Mouse (Mus musculus) common myeloid progenitor, adult 5-6 weeks (primary cell): ENCODE measurements around the gene C330021F23Rik. TPM values are rescaled to one million over a fixed set of nuclear protein-coding genes. Genes with fewer than 3 reads are reported as not detected.
"Not testable (repeated sequence)": the region's sequence is repeated elsewhere in the genome, so short reads cannot be mapped to it uniquely, and the experiment has no call there.

ENCODE experiments used
- ATAC-seq: replicated peaks from 2 replicates; pipeline ENCODE4 v1.8.0; 2016; ENCODE audit warnings: low read depth, mild to moderate bottlenecking, moderate TSS enrichment, inconsistent platforms; ENCODE audit not compliant: poor library complexity, severe bottlenecking
- total RNA-seq: library from RNA; stranded (forward); fragments of 200-1000, 187-1606 nt; gene quantifications from 2 replicates; pipeline ENCODE4 v1.2.3, GENCODE M21; 2017

C330021F23Rik gene
- 0.44 and 0.96 TPM in 2 replicates for total RNA-seq

GRCm38 (mm10) chr8:3567641-3568371, at the start of gene C330021F23Rik:
C330021F23Rik (plus strand) TSS chr8:3567990.
- ATAC-seq = no peak

DNA sequence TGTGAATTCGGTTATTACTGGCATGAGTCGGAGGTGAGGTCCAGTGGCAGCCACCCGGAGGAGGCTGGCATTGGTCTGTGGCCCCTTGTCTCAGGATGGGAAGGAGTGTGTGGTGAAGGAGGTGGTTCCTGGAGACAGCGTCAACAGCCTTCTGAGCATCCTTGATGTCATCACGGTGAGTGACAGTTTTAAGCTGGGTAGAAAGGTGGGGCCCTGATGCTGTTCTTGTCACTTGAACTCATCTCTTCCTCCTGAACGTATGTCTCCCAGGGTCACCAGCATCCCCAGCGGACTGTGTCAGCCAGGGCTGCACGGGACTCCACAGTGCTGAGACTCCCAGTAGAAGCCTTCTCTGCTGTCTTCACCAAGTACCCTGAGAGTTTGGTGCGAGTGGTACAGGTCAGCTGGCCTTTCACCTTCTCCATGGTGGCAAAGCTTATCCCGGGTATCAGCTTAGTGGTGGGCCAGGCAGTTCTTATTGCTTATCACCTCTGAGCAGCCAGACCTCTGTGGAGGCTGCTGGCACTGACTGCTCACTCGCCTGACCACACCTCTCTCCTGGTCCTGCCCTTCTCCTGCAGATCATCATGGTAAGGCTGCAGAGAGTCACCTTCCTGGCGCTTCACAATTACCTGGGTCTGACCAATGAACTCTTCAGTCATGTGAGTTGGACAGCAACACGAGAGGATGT, 45.6 kb upstream of the C330021F23Rik start:
- peak; percentile 88 for ATAC-seq

GRCm38 (mm10) chr8:3530816-3531215, 37.0 kb upstream of the C330021F23Rik start:
- ATAC-seq = peak; percentile 52; the same call in 1 of the 2 replicates

GRCm38 (mm10) chr8:3531936-3532335, 35.9 kb upstream of the C330021F23Rik start:
- no peak for ATAC-seq

GRCm38 (mm10) chr8:3536053-3536841, 31.5 kb upstream of the C330021F23Rik start:
- ATAC-seq = peak; percentile 80

GRCm38 (mm10) chr8:3536940-3537339, 30.9 kb upstream of the C330021F23Rik start:
- no peak for ATAC-seq

GRCm38 (mm10) chr8:3537666-3538065, 30.1 kb upstream of the C330021F23Rik start:
- ATAC-seq = no peak

DNA sequence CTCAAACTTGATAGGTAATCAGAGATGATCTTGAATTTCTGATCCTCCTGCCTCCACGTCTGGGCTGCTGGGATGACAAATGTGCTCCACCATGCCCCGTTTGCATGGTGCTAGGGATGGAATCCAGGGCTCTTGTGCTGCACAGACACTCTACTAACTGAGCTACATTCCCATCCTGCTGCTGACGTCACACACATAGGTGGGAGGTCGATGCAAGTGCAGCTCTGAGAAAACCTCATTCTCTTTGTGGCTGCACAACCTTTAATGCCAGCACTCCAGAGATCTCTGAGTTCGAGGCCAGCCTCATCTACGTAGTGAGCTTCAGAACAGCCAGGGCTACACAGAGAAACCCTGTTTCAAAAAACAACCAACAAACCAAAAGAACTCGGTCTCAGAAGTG, 28.6 kb upstream of the C330021F23Rik start:
- no peak for ATAC-seq

DNA sequence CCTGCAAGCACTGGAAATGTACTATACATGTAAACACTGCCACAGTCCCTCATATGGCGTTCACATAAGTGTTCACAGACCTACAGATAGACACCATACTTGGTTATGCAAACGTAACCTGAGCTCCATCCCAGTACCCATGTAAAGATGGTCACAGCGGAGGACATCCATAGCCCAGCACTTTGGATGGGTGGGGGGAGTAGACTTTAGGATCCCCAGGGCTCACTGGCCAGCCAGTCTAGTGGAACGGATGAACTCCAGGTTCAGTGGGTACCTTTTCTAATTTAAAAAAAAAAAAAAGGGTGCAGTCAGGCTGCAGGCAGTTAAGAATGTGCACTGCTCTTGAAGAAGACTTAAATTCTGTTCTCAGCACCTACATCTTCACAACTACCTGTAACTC, 27.7 kb upstream of the C330021F23Rik start:
- no peak for ATAC-seq

DNA sequence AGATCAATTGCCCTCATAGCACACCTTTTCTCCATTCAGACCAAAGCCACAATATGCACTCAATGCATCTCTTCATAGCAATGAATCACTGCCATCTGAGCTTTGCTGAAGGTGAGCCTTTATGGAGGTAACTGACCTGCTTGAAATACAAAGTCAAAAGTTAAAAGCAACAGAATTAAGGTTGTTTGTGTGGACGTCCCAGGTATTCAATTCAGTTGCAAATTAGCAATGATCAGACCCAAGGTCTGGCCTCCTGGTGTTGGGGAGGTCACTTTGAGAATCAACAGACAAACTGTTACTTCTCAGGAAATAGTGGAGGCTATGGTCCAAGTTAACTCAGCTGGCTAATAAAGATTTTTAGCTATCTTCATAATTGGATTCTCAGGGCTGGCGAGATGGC, 21.3 kb upstream of the C330021F23Rik start:
- ATAC-seq = no peak

DNA sequence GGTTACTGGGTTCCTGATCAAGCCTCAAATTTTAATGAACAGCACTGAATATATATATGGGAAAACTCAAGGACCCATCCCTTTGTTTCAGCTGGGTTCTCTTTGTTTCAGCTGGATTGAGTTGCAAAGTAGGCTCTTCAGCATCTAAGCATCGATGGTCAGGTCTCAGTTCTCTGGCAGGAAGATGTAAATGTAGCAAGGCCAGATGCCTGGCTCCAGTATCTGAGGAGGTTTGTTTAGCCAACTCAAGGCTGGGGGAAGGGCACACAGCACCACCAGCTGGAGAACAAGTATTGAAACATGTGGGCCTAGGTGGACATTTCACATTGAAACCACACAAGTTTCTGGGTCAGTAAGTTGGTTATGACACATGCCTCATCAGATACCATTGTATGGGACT, 15.6 kb upstream of the C330021F23Rik start:
- ATAC-seq = no peak

DNA sequence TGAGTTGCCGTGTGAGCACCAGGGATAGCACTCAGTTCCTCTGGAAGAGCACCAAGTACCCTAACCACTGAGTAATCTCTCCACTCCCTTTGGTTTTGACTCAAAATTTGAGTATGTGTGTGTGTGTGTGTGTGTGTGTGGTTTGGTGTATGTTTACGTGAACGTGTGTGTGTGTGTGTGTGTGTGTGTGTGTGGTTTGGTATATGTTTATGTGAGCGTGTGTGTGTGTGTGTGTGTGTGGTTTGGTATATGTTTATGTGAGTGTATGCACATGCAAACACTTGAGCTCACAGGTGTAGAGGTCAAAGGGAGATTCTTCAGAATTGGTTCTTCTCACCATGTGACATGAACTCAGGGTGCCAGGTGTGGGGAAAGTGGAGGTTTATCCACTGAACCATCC, 11.7 kb upstream of the C330021F23Rik start:
- ATAC-seq = no peak; the same call in 1 of the 2 replicates

- ATAC-seq = no peak
Observed at GRCm38 (mm10) chr8:3568378-3568777, 588 bp downstream of the C330021F23Rik start.

- ATAC-seq = no peak
Observed at GRCm38 (mm10) chr8:3569784-3570183, 2.0 kb downstream of the C330021F23Rik start.

DNA sequence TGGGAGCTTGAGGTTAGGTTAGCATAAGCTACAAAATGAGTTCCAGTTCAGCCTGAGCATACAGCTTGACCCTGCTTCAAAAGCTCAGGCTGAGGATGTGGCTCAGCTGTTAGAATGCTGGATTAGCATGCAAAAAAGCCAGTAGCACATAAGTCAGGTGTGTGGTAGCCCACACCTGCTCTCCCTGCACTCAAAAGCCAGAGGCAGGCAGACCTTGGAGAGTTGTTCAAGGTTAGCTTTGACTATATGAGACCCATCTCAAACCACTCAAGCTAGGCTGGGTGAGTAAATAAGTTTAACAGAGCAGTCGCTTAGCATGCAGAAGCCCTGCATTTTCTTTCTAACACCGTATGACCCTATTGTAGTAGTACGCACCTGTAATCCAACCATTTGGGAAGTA, 6.8 kb downstream of the C330021F23Rik start:
- ATAC-seq = no peak

GRCm38 (mm10) chr8:3576211-3576960, 8.6 kb downstream of the C330021F23Rik start:
- ATAC-seq = no peak

- ATAC-seq = no peak
Observed at GRCm38 (mm10) chr8:3579390-3580364, 11.9 kb downstream of the C330021F23Rik start.

- ATAC-seq = not testable (repeated sequence)
Observed at GRCm38 (mm10) chr8:3581961-3582360, 14.2 kb downstream of the C330021F23Rik start.

GRCm38 (mm10) chr8:3586452-3586851, 18.7 kb downstream of the C330021F23Rik start:
- no peak for ATAC-seq
